Mouse (Mus musculus): ENCODE results near the gene Cmtm3.

DNA sequence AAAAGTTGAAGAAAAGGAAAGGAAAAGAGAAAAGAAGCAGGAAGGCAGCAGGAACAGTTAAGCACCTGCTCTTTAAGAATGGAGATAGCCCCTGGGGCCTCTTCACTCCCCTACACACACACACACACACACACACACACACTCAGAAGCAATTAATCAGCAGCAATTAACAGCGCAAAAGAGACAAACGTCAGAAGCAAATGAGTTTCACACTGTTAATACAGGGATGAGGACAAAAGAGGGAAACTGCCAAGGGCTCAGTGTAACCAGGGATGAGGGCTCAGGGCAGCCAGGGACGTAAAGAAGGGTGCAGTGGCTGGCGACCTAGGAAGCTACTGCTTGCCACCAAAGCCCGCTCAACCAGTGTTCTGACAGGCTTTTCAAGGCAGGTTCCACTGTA is 28.2 kb downstream of the Cmtm3 start:
- TF ChIP-seq GATA1 (IDR thresholded peaks at IDR 0.05; ENCODE audit: low read length): no peak
- no peak for TF ChIP-seq TAL1 (IDR thresholded peaks at IDR 0.05; ENCODE audit: low read length)
